Mouse (Mus musculus) cerebellum, postnatal 36 days (tissue): ENCODE data around the gene Stim1.

Source experiments
- DNase-seq, 2 experiments: peaks; one replicate each; pipeline ENCODE4 v3.0.0; 2021 to 2022; ENCODE audit warnings: mixed read lengths in 2 of 2

The Stim1 gene

DNA sequence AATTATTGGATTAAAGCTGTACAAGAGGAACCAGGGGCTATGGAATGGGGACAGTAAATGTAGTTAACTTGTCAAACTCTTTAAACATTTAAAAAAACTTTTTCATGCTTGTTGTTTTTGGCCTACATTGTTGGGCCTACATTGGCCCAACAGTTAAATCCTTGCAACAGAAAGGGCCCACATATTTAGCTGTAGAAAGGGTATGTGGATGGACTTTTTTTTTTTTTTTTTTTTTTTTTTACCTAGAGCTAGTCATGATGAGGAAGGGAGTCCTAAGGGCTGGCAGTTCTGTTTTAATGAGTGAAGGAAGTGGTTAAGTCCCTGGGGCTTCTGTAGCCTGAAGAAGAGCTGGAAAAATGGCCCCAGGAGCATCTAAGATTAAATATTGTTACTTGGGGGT is 42.7 kb downstream of the Stim1 start:
- DNase-seq, result no peak

DNA sequence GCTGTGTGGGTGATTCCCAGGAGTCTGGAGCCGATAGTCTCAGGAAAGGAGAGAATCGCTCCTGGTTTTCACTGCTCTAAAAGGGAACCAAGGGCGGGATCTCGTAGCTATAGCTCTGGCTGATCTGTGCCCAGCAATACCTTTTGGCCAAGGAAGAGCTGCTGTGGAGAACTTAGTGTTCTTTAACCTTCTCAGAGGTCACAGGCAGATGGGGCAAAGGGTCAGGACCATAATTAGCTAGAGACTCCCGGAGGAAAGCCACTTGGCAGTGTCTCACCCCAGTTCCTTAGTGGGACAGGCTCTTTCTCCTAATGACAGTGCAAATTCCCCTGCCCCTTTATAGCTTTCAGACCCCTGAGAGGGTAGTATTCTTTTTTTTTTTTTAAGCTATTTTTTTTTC is 43.2 kb downstream of the Stim1 start:
- DNase-seq, result no peak

DNA sequence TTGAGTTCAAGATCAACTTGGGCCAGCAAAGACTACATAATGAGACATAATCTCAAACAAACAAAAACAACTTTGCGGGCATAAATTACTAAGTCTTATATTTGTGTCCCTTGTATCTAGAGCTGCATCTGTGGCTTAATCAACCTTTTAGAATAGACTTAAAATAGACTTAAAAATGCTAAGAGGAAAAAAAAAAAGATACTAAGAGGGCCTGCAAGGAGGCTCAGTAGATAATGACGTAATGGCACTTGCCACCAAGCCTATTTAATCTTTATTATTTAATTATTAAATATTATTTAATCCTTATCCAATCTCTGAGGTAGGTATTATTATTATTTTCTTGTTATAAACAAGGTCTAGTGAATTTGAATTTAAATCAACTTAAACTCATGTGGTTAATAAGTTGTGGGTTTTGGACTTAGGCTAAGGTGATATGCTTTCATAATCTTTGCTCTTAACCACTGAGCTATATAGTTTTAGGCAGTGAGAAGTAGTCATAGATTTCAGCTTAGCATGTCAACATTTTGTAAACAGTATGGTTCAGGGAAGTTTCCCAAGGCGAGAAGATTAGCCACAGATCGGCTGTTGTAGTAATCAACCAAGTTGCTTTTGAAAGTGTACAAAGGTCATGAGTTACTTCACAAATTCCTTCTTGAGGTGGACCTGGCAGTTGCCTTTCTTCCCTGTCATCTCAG is 45.4 kb downstream of the Stim1 start:
- DNase-seq, result no peak

DNA sequence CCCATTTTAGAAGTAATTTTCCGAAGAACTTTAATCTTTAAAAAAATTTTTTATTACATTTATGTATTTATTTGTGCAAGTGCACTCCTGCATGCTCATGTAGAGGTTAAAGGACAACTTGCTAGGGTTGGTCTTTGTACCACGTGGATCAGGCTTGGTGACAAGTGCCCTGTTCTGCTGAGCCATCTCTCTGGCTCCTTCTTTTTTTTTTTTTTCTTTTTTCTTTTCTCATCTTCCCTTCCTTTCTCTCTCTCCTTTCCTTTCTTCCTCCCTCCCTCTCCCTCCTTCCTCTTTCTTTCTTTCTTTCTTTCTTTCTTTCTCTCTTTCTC is 45.9 kb downstream of the Stim1 start:
- DNase-seq, result no peak

DNA sequence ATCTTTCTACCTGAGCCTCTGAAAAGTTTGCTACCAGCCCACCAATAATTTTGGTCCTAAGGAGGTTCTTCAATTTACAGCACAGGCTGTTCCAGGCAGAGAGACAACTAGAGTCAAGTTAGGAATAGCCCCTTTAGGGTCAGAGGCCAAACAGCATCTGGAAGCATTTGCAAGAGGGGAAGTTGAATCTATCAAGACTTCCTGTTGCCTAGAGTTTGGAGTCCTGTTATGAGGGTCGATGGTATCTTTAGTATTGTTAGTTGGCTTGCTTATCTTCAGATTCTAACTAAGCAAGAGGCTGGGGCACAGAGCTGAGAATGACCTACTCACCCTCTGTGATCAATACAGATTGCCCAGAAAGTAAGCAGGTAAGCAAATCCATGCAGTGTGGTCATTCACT is 46.5 kb downstream of the Stim1 start:
- no peak for DNase-seq

DNA sequence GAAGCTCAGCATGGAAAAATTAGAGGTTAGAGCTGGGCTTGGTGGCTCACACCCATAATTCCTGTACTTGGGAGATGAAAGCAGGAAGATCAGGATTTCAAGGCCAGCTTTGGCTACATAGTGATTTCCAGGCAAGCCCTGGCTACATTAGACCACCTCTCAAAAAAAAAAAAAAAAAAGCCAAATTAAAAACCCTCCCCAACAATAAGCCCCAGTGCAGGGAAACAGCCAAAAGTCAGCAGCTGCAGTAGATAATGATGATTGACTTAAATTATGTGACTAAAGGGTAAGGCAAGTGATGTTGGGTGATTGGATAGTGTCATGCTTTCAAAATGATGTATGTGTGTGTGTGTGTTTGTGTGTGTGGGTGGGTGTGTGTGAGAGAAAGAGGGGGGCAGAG is 47.3 kb downstream of the Stim1 start:
- no peak for DNase-seq

DNA sequence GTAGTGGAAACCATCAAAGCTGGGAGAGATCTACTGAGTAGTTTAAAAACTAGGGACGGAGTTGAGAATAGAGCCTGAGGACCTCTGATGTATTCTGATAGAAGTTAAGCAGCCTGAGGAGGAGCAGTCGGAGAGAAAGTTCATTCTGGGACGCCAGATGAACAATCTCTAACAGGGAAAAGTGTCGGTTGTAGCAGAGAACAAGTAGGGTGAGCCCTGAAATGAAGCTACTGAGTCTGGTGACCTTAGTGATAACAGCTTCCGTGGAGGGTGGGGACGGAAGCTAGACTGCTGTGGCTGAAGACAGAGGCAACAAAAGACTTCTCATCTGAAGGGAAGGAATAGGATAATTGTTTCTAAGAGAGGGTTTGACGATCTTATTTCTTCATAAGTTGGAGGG is 47.8 kb downstream of the Stim1 start:
- DNase-seq, result no peak

DNA sequence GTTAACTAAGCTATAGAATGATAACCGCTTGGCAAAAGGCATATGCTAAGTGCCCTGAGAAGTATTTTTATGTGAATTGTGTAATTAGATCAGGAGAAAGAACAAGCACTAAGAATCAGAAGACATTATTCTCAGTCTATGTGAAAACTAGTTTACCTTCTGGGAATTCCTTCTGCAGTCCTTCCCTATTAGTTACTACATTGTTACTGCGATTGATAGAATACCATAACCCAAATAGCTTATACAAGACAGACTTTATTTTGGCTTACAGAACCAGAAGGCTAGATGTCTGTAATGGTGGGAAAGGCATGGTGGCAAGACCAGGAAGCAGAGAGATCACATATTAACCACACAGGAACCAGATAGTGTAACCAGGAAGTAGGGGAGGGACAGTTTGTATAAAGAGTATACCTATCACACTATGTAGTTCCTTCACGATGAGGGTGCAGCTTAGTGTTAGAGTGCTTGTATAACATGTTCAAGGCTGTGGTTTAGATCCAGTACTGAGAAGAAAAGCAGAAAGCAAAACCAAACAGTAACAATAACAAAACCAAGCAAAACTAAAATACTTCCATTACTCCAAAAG is 50.1 kb downstream of the Stim1 start:
- DNase-seq, result no peak

DNA sequence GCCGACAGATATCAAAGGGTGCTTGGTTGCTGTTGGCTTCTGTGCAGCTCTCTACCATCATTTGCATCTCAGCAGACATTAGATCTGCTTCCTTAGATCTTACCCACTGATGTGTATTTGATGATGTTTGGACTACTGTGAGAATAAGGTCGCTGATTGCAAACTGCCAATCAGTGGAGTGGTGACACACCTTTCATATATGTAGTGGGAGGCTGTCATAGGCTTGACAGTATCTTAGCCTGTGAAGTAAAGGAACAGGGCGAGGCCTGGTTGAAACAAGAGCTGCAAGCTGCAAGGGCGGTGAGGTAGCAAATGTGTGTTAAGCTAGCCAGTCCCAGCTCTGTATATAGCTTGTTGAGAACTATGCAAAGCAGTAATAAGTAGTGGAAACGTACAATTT is 54.5 kb downstream of the Stim1 start:
- DNase-seq, result no peak

DNA sequence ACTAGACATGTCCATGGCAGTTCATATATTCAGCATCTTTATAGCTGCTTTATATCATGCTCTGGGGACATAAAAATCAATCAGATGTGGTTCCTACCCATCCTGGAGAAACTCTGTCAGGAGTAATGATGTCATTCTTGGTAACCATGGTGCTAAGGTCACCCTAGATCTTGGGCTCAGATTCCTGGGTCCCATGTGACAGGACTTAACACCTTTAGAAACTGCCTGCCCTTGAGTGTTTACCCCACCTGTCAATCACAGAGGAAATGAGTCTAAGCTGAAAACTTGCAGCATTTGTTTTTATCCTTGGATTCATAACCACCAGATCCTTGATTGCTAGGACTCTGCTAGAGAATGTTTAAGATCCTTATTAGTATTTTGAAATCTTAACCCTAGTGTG is 58.7 kb downstream of the Stim1 start:
- no peak for DNase-seq

DNA sequence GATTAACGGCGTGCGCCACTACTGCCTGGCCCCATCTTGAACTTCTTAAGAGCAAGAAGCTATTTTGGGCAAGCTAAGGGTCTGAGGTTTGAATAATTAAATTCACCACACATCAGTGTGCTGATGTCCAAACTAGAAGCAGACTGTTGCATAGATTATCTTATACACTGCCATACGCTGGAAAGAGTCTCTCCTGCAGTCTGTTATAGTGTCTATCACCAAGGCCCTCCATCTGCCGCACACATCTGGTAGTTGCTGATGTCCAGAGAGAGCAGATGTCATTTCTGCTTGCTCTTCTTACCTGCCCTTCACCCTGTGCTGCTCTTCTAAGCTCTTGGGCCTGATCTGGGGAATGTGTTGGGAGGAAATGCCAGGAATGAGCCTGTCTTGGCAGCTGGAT is 62.7 kb downstream of the Stim1 start:
- no peak for DNase-seq

DNA sequence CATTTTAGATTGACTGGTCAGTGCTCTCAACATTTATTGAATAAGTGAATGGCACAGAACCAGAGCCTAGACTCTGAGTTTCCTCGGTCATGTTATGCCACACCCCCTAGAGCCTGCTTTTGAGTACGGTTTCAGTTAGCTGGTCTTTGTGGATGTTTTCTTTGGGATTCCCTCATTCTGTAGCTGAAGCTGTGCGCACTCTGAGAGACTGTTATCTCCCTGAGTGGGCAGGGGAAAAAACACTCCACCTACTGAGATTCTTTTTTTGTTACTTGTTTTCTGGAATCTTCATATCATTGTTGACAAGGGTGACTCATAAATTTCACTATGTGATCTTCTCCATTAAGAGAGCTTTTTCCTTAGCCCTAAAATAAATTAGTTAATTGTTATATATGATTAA is 63.9 kb downstream of the Stim1 start:
- no peak for DNase-seq

DNA sequence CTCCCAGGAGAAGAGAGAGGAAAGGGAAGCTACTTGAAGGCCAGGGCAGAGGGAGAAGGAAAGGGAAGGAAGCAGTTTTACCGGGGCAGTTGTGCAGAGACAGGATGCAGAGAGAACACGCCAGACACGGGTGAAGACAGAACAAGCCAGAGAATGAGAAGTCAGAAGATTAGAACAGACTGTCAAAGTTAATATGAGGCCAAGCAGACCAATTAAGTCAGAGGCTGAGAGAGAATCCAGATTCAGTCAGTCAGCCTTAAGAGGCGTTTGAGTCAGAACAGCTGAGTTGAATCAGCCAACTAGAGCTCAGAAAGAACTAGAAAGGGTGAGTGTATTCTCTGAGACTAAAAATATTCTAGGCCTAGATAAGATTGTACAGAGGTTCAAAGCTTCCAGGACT is 66.1 kb downstream of the Stim1 start:
- DNase-seq, result no peak

DNA sequence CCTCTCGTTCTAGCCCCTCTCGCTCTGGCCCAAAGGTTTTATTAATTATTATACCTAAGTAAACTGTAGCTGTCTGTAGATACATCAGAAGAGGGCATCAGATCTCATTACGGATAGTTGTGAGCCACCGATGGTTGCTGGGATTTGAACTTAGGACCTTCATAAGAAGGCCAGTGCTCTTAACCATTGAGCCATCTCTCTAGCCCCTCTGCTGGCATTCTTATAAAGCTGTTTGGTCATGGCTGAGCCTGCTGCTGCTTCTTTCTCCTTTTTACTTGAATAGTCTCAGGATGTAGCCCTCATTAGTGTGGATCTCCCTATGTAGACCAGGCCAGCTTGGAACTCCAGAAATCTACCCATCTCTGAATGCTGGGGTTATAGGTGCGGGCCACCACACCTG is 69.7 kb downstream of the Stim1 start:
- no peak for DNase-seq

DNA sequence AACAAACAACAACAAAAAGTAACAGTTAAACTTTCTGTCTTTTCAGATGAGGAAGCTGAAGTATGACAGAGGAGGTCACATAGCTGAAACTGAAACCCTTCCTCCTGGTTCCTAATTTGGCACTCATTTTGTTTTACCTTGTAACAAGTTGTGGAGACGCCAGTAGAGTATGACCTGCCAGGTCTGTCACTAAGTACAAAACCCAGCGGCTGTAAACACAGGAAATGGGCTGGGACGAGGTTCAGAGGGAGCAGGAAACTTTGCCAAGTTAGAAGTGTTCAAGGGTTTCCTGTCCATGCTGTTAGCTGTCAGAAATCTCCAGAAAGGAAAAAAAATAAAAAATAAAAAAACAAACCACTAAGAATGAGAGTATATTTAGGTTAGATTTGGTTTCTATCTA is 70.3 kb downstream of the Stim1 start:
- peak in 1 of 2 experiments; percentile 16 for DNase-seq

DNA sequence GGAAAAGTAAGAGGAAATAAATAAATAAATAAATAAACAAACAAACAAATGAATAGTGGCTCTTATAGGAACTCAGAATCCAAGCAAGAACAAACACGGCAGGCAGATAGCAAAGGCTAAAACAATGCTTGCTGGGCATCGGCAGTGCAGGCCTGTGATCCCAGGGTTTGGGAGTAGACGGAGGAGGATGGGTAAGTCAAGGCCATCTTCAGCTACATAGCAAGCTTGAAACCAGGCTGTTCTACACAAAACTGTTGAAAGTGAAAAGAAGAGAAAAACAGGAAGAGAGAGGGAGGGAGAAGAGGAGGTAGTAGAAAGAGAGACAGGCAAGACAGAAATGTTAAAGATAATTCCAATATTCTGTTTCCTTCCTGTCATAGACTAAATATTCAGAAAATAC is 71.3 kb downstream of the Stim1 start:
- no peak for DNase-seq

DNA sequence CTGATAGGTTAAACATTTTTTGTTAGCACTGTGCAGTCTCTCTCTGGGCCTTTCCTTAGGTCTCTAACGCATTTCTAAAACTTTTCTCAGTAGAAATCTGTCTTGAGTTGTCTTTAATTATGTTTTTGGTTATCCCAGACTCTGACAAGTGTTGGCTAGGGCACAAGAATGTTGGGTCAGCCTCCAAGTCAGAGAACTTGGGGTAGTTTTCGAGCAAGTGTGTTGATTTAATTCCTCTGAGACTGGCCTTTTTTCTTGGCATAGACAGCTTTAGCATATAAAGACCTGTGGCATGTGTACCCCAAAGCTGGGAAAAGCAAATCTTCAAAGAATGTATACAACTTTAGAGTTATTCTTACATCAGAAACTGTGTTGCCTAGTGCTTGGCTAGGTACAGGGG is 78.3 kb downstream of the Stim1 start:
- DNase-seq, result no peak

DNA sequence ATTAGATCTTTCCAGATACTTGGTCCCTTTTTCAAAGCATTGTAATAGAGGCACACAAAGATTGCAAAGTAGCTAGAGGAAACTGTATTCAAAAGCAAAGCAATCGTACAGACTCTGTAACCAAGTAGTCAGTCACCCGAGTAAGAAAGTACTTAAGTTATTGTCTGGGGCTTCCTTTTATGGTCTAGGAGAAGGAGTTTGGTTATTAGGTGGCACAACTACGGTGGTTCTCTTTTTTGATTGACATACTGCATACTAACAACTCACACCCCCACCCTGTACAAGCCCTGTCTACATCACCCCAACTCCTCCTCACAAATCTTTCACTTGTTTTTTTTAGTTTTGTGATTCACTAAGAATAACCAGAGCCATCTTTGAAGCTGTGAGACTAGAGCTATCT is 79.7 kb downstream of the Stim1 start:
- DNase-seq, result no peak

DNA sequence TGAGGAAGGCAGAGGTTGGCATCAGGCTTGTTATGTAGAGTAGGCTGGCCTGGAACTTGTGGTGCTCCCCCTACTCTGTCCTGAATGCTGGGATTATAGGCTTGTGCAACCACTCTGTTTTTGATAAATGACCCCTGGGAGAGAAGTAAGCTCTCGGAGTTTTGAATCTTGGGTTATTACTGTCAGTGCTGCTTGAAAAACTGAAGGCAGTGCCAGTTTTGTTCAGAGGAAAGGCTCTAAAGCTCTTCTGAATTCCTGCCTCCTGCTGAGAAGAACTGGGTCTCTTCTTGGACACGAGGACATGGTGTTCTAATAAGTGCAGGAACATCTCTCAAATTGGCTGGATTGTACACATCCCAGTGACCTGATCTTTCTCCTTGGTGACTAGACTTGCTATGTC is 81.1 kb downstream of the Stim1 start:
- DNase-seq, result no peak

DNA sequence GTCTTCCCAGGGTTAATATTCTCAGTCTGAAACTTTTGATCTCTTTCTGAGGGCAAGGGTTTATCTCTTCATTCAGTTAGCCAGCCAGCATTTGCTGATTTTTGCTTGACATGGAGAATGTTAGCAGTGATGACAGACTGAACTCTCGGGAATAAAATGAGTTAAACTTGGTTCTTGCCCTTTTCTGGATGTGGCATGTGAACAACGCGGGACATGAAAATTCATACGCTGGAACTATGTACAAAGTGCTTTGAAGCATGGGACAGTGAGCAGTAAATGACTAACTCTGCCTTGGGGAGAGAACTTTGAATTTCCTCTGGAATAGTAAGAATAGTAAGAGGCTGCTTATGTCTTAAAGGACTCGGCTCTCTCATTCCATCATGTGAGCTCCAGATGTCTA is 81.6 kb downstream of the Stim1 start:
- no peak for DNase-seq

DNA sequence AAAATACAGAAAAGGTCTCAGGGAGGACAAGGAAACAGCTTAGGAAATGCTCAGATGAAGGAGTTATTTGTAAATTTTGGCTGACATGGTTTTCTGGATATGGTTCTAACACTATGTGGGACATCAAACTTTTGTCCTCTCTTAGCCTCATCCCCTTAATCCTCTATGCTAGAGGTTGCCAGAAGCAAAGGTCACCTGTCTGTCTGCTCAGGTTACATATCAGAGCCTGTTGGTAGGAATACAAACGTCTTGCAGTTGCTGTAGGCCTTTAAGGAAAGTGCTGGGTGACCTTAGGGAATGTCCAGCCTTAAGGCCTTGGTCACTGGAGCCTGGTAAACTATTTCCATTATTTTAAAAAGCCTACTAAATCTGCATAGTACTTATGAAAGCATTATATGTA is 85.8 kb downstream of the Stim1 start:
- DNase-seq, result no peak

DNA sequence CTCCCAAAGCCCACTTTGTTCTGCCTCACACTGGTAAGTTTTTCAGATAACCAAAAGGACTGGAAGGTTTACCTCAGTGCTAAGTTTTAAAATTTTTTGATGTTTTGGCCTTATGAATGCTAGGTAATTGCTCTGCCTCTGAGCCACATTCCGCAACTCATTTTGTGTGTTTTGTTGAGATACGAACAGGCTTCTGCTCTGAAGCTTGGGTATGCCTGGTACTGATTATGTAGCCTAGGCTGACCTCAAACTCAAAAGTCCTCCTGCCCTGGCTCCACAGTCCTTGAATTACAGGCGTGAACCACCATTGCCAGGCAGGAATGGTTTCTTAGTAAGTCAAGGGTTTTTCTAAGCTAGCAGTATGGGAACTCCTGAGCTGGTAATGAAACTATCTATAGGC is 90.5 kb downstream of the Stim1 start:
- no peak for DNase-seq

DNA sequence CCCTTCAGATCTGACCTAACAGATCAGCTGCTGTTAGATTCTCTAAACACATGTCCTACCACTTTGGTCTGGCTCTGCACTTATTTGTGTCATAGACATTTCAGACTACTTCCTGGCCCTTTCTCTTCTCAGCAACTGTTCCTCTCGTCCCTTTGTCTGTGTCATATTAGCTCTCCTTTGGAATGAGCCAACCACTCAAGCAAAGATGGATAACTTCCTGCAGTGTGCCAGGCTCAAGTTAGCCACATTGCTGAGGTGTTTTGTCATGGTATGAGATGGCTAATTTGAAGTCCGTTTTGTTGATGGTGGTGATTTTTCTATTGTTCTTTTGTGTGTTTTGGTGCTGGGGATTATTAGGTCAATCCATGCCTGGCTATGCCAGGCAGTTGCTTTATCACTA is 93.7 kb downstream of the Stim1 start:
- no peak for DNase-seq

DNA sequence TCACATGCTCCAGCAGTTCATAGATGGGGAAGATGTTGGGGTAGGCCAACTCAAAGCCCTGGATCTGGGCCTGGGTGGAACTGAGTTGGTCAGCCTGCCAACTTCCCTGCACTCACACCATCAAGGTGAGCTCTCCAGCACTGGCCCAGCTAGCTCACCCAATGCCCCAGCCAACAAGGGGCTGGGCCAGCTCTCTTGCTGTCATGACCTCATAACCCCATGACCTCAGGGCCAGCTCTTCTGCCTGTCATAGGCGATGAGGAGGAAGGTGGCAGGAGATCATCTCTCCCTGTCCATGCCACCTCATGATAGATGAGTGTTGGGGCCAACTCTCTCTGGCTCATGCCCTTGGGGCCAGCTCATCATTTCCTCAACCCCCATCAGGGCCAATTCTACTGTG is 96.2 kb downstream of the Stim1 start:
- no peak for DNase-seq

DNA sequence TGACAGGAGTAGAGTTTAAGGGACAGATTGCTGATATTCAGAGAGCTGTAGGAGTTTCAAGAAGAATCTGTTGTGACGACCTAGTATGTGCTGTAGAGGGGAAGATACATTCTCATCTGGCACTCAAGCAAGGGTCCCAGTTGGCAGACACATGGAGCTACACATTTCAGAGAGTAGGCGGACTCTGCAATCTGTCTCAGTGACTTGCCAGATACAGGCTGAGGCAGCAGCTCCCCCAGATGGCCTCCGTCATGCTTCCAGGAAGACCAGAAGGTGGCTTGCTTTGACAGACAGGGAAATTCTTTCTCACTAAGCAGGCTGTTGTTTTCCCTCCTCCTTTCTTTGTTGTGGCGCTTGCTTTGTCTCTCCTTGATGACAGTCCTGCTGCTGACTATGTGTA is 102.1 kb downstream of the Stim1 start:
- DNase-seq, result peak; percentile 84 to 85

DNA sequence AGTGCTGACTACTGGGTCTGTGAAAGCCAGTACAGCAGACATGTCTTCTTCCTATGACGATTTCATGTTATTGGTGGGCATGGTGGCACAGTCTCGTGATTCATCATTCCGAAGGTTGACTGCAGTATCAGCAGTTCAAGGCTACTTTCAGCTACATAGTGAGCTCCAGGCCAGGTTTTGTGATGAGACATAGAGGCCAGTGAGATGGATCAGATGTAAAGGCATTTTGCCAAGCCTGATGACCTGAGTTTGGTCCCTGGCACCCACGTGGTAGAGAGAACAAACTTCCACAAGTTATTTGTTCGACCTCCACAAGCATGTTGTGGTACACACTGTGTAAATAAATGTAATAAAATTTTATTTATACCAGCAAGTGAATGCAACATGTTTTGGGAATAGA is 102.9 kb downstream of the Stim1 start:
- no peak for DNase-seq
